Mouse (Mus musculus): ENCODE data around the gene Gramd1a.

GRCm38 (mm10) chr7:31130197-31130596 lies 25.5 kb downstream of the Gramd1a start:
- TF ChIP-seq CTCF (IDR thresholded peaks at IDR 0.05; ENCODE audit: extremely low read depth, insufficient read length, insufficient replicate concordance, low read depth, low read length), result no peak
- TF ChIP-seq POLR2A (IDR thresholded peaks at IDR 0.05; ENCODE audit: low read depth, low read length), result no peak

All from small intestine, adult 2 months (tissue).